8 mouse cellular contexts compared by ENCODE assay signal in genomic region chr15:82898740-82899675, GRCm38 (mm10).
DNase-seq lines count a peak whose midpoint lies in the region; ATAC-seq and TF ChIP-seq lines count a peak whose summit lies in the region.

No protein-coding gene starts in this region.

- H3K4me3 ChIP-seq in MEL (ENCODE audit: control insufficient read depth in 1 of 2, insufficient read depth in 1 of 2, low read depth in 2 of 2, low read length in 2 of 2) = peak overlapping the region; percentile 73 to 82
- peak overlapping the region; percentile 61 for H3K4me3 ChIP-seq in cortical plate, adult 2 months (ENCODE audit: insufficient read depth, low read length)
- peak overlapping the region; percentile 99 for H3K4me3 ChIP-seq in heart, embryonic 11.5 days (ENCODE audit: low read depth, low read length)
- peak overlapping the region; percentile 99 for H3K4me3 ChIP-seq in kidney, embryonic 14.5 days (ENCODE audit: low read length)
- H3K4me3 ChIP-seq in small intestine, adult 2 months (ENCODE audit: low read depth, low read length) = peak overlapping the region; percentile 92

- H3K9ac ChIP-seq in MEL (ENCODE audit: control insufficient read depth, low read depth, low read length, poor library complexity, severe bottlenecking) = peak overlapping the region; percentile 97
- peak overlapping the region; percentile 90 for H3K9ac ChIP-seq in heart, embryonic 11.5 days (ENCODE audit: low read depth, low read length)
- H3K9ac ChIP-seq in kidney, embryonic 14.5 days (ENCODE audit: low read depth, low read length) = peak overlapping the region; percentile 94

- WGBS in heart, embryonic 11.5 days (ENCODE audit: insufficient replicate concordance) = under 1% methylated on average over 62 of the region's 98 CpGs
- WGBS in kidney, embryonic 14.5 days = under 1% methylated on average over 68 of the region's 98 CpGs
- under 1% methylated on average over 87 of the region's 98 CpGs for WGBS in small intestine, adult 2 months

- TF ChIP-seq EP300 in MEL (IDR thresholded peaks at IDR 0.05; ENCODE audit: low read depth in 1 of 2, low read length in 2 of 2) = no peak

- peak; percentile 19 to 23; a peak in 2 of 4 replicates for TF ChIP-seq POLR2A in MEL (IDR thresholded peaks at IDR 0.05; ENCODE audit: control insufficient read depth in 1 of 2, insufficient read depth in 1 of 2, low read depth in 1 of 2, low read length in 2 of 2, poor library complexity in 1 of 2)
- no peak for TF ChIP-seq POLR2A in cortical plate, adult 2 months (IDR thresholded peaks at IDR 0.05; ENCODE audit: extremely low read depth, insufficient read depth, low read length)
- TF ChIP-seq POLR2A in small intestine, adult 2 months (IDR thresholded peaks at IDR 0.05; ENCODE audit: low read depth, low read length) = no peak

- no peak for TF ChIP-seq RAD21 in MEL (IDR thresholded peaks at IDR 0.05; ENCODE audit: low read depth, low read length)

- peak; percentile 84 for ATAC-seq in heart, embryonic 11.5 days (replicated peaks; ENCODE audit: insufficient number of reproducible peaks, low FRiP score, low TSS enrichment)
- ATAC-seq in kidney, embryonic 14.5 days (ENCODE audit: low FRiP score, low TSS enrichment) = peak; percentile 71

- peak overlapping the region; percentile 50 for H3K27ac ChIP-seq in MEL (ENCODE audit: control insufficient read depth, low read depth, low read length)
- peak overlapping the region; percentile 68 for H3K27ac ChIP-seq in cortical plate, adult 2 months (ENCODE audit: insufficient read depth, low read length)
- peak overlapping the region; percentile 92 for H3K27ac ChIP-seq in heart, embryonic 11.5 days (ENCODE audit: low read depth, low read length)
- H3K27ac ChIP-seq in kidney, embryonic 14.5 days (ENCODE audit: low read depth, low read length) = peak overlapping the region; percentile 94
- peak overlapping the region; percentile 41; the same call in 1 of the 2 replicates for H3K27ac ChIP-seq in small intestine, adult 2 months (ENCODE audit: insufficient read depth, low read depth, low read length)

- peak; percentile 52 for DNase-seq in 3T3-L1 (ENCODE audit: low read depth, low spot score)
- DNase-seq in MEL (ENCODE audit: low read depth, low spot score) = peak; percentile 72
- peak; percentile 41 for DNase-seq in lung, postnatal 25 days (ENCODE audit: low spot score)
- DNase-seq in layer of hippocampus, postnatal 14 days (ENCODE audit: low spot score in 2 of 2) = no peak

- H3K9me3 ChIP-seq in MEL (replicated peaks; ENCODE audit: insufficient read depth, low read length) = no peaks in the 10 kb centered on the region
- H3K9me3 ChIP-seq in heart, embryonic 11.5 days (replicated peaks; ENCODE audit: control insufficient read depth, low read length) = no peaks in the 10 kb centered on the region
- H3K9me3 ChIP-seq in kidney, embryonic 14.5 days (ENCODE audit: control insufficient read depth, low read length) = no peaks in the 10 kb centered on the region

- peaks cover 17 to 20% of the 10 kb centered on the region in 2 experiments for H3K4me1 ChIP-seq in MEL (ENCODE audit: control insufficient read depth in 1 of 2, insufficient read depth in 2 of 2, low read length in 2 of 2)
- peaks cover 7% of the 10 kb centered on the region; the same call in 1 of the 2 replicates for H3K4me1 ChIP-seq in cortical plate, adult 2 months (ENCODE audit: control insufficient read depth, insufficient read depth, low read length)
- H3K4me1 ChIP-seq in heart, embryonic 11.5 days (ENCODE audit: control insufficient read depth, insufficient read depth, low read length) = peaks cover 30% of the 10 kb centered on the region
- H3K4me1 ChIP-seq in kidney, embryonic 14.5 days (ENCODE audit: control insufficient read depth, insufficient read depth, low read length) = peaks cover 30% of the 10 kb centered on the region
- H3K4me1 ChIP-seq in small intestine, adult 2 months (ENCODE audit: control insufficient read depth, insufficient read depth, insufficient read length, low read length) = peaks cover 3% of the 10 kb centered on the region; the same call in 1 of the 2 replicates

- H3K27me3 ChIP-seq in MEL (ENCODE audit: control insufficient read depth in 1 of 2, insufficient read depth in 2 of 2, low read length in 2 of 2) = no peaks in the 10 kb centered on the region
- no peaks in the 10 kb centered on the region for H3K27me3 ChIP-seq in heart, embryonic 11.5 days (ENCODE audit: control insufficient read depth, insufficient read depth, low read length)
- H3K27me3 ChIP-seq in kidney, embryonic 14.5 days (ENCODE audit: control insufficient read depth, insufficient read depth, low read length) = no peaks in the 10 kb centered on the region
- H3K27me3 ChIP-seq in small intestine, adult 2 months (ENCODE audit: control insufficient read depth, insufficient read depth, low read length) = no peaks in the 10 kb centered on the region

- H3K36me3 ChIP-seq in MEL (ENCODE audit: control insufficient read depth in 1 of 2, insufficient read depth in 2 of 2, low read length in 2 of 2) = peaks cover 0 to 27% of the 10 kb centered on the region in 2 experiments; a peak in 3 of 4 replicates
- H3K36me3 ChIP-seq in heart, embryonic 11.5 days (ENCODE audit: control insufficient read depth, insufficient read depth, low read length) = no peaks in the 10 kb centered on the region
- no peaks in the 10 kb centered on the region for H3K36me3 ChIP-seq in kidney, embryonic 14.5 days (ENCODE audit: control insufficient read depth, insufficient read depth, low read length)
- H3K36me3 ChIP-seq in small intestine, adult 2 months (ENCODE audit: control insufficient read depth, insufficient read depth, low read length) = no peaks in the 10 kb centered on the region

- no peak for TF ChIP-seq CTCF in MEL (IDR thresholded peaks at IDR 0.05 in 2 of 3, conservative IDR thresholded peaks at IDR 0.05 in 1 of 3; ENCODE audit: control insufficient read depth in 1 of 3, insufficient read depth in 1 of 3, low read depth in 2 of 3, low read length in 3 of 3, poor library complexity in 1 of 3, severe bottlenecking in 1 of 3)
- no peak for TF ChIP-seq CTCF in cortical plate, adult 2 months (IDR thresholded peaks at IDR 0.05; ENCODE audit: extremely low read depth, insufficient read depth, low read length)
- no peak for TF ChIP-seq CTCF in small intestine, adult 2 months (IDR thresholded peaks at IDR 0.05; ENCODE audit: extremely low read depth, insufficient read length, insufficient replicate concordance, low read depth, low read length)

- peaks cover 49% of the 10 kb centered on the region for H3K79me2 ChIP-seq in MEL (ENCODE audit: control insufficient read depth, insufficient read depth, low read length, poor library complexity)

- peak overlapping the region; percentile 96 for H3K4me2 ChIP-seq in heart, embryonic 11.5 days
- H3K4me2 ChIP-seq in kidney, embryonic 14.5 days (replicated peaks; ENCODE audit: low read depth, low read length) = peak overlapping the region; percentile 85

TF ChIP-seq in MEL, 35 proteins besides CTCF, POLR2A, EP300 and RAD21:
- TF ChIP-seq HCFC1 (IDR thresholded peaks at IDR 0.05; ENCODE audit: low read depth, low read length) (peak; percentile 33; the same call in 1 of the 2 replicates), SIN3A (IDR thresholded peaks at IDR 0.05; ENCODE audit: low read length) (peak; percentile 62), TBP (IDR thresholded peaks at IDR 0.05; ENCODE audit: low read depth, low read length) (0 out of 2 replicates have a peak, but pooled peaks have one; percentile 12), MEF2A (IDR thresholded peaks at IDR 0.05; ENCODE audit: extremely low read depth, insufficient replicate concordance, low read depth, low read length, poor library complexity, severe bottlenecking) (no peak), ELF1 (IDR thresholded peaks at IDR 0.05; ENCODE audit: low read depth, low read length) (peak; percentile 50), ZNF384 (IDR thresholded peaks at IDR 0.05; ENCODE audit: low read depth, low read length) (no peak), UBTF (IDR thresholded peaks at IDR 0.05; ENCODE audit: borderline replicate concordance, insufficient read depth, low read depth, low read length) (peak; percentile 70; the same call in 1 of the 2 replicates), MAZ (IDR thresholded peaks at IDR 0.05; ENCODE audit: low read depth, low read length) (0 out of 2 replicates have a peak, but pooled peaks have one; percentile 36), NELFE (IDR thresholded peaks at IDR 0.05; ENCODE audit: low read depth, low read length) (peak; percentile 43; the same call in 1 of the 2 replicates), MXI1 (IDR thresholded peaks at IDR 0.05; ENCODE audit: low read depth, low read length) (peak; percentile 87), USF1 (IDR thresholded peaks at IDR 0.05; ENCODE audit: low read depth, low read length) (peak; percentile 2; the same call in 1 of the 2 replicates), KAT2A (conservative IDR thresholded peaks at IDR 0.05; ENCODE audit: low read depth, low read length) (no peak), USF2 (IDR thresholded peaks at IDR 0.05; ENCODE audit: borderline replicate concordance in 1 of 2, insufficient read depth in 1 of 2, low read depth in 1 of 2, low read length in 2 of 2) (no peak)

Comparison
In these comparisons a context has a peak if more than half of its experiments do, and no peak if none do; other contexts are left out.
1. DNase-seq: peak in 3T3-L1 (single experiment), MEL (single experiment) and lung, postnatal 25 days (single experiment); none in layer of hippocampus, postnatal 14 days (0 of 2).
2. H3K27ac ChIP-seq: peak in every context shown above with its lines; median percentile 94 in kidney, embryonic 14.5 days; 92 in heart, embryonic 11.5 days; 68 in cortical plate, adult 2 months; 50 in MEL; 41 in small intestine, adult 2 months.
3. POLR2A ChIP-seq: peak in MEL (2 of 2); none in cortical plate, adult 2 months (single experiment) and small intestine, adult 2 months (single experiment).
4. Peak in every context shown above with its lines, with median percentiles within 50 percentile points of each other: H3K4me3 ChIP-seq and H3K9ac ChIP-seq.